Mouse (Mus musculus): ENCODE measurements at regions not wholly inside any gene's neighbourhood (a gene's known extent, or its start where the extent isn't known, plus 50 kb on each side); places are given as distances from the start of the nearest gene placed in this dataset.

GRCm38 (mm10) chr16:12903161-12903560 lies 206.3 kb upstream of the Ercc4 start:
- Histone ChIP-seq H3K4me3 (ENCODE audit: control insufficient read depth, low read depth, low read length) (no peak overlapping the region), H3K27me3 (ENCODE audit: control insufficient read depth, insufficient read depth, low read length) (no peaks in the 10 kb centered on the region), H3K4me1 (ENCODE audit: control insufficient read depth, insufficient read depth, low read length) (no peaks in the 10 kb centered on the region; the same call in 1 of the 2 replicates), H3K36me3 (ENCODE audit: control insufficient read depth, insufficient read depth, low read length) (no peaks in the 10 kb centered on the region; the same call in 1 of the 2 replicates), H3K27ac (ENCODE audit: control insufficient read depth, insufficient read depth, low read depth, low read length) (no peak overlapping the region)
- no peak for TF ChIP-seq CTCF (IDR thresholded peaks at IDR 0.05; ENCODE audit: control insufficient read depth, insufficient read depth, insufficient replicate concordance, low read depth, low read length)

GRCm38 (mm10) chr16:12904937-12905336 lies 204.5 kb upstream of the Ercc4 start:
- Histone ChIP-seq H3K27me3 (ENCODE audit: control insufficient read depth, insufficient read depth, low read length) (no peaks in the 10 kb centered on the region), H3K4me1 (ENCODE audit: control insufficient read depth, insufficient read depth, low read length) (no peaks in the 10 kb centered on the region; the same call in 1 of the 2 replicates)
- TF ChIP-seq POLR2A (IDR thresholded peaks at IDR 0.05; ENCODE audit: control insufficient read depth, low read depth, low read length) (no peak), CTCF (IDR thresholded peaks at IDR 0.05; ENCODE audit: control insufficient read depth, insufficient read depth, insufficient replicate concordance, low read depth, low read length) (no peak)

GRCm38 (mm10) chr16:12924668-12925067 lies 184.8 kb upstream of the Ercc4 start:
- TF ChIP-seq CTCF (IDR thresholded peaks at IDR 0.05; ENCODE audit: control insufficient read depth, insufficient read depth, insufficient replicate concordance, low read depth, low read length): no peak
- TF ChIP-seq POLR2A (IDR thresholded peaks at IDR 0.05; ENCODE audit: control insufficient read depth, low read depth, low read length): no peak
- H3K27me3 ChIP-seq (ENCODE audit: control insufficient read depth, insufficient read depth, low read length): no peaks in the 10 kb centered on the region
- H3K27ac ChIP-seq (ENCODE audit: control insufficient read depth, insufficient read depth, low read depth, low read length): no peak overlapping the region
- no peak overlapping the region for H3K4me3 ChIP-seq (ENCODE audit: control insufficient read depth, low read depth, low read length)
- no peaks in the 10 kb centered on the region for H3K4me1 ChIP-seq (ENCODE audit: control insufficient read depth, insufficient read depth, low read length)
- H3K36me3 ChIP-seq (ENCODE audit: control insufficient read depth, insufficient read depth, low read length): no peaks in the 10 kb centered on the region

More at GRCm38 (mm10) chr16:12904937-12905336, 204.5 kb upstream of the Ercc4 start:
- peaks cover 1% of the 10 kb centered on the region; the same call in 1 of the 2 replicates for H3K36me3 ChIP-seq (ENCODE audit: control insufficient read depth, insufficient read depth, low read length)
- H3K27ac ChIP-seq (ENCODE audit: control insufficient read depth, insufficient read depth, low read depth, low read length): no peak overlapping the region
- H3K4me3 ChIP-seq (ENCODE audit: control insufficient read depth, low read depth, low read length): no peak overlapping the region

- Histone ChIP-seq H3K27me3 (ENCODE audit: control insufficient read depth, insufficient read depth, low read length) (no peaks in the 10 kb centered on the region), H3K4me1 (ENCODE audit: control insufficient read depth, insufficient read depth, low read length) (no peaks in the 10 kb centered on the region), H3K27ac (ENCODE audit: control insufficient read depth, insufficient read depth, low read depth, low read length) (no peak overlapping the region), H3K36me3 (ENCODE audit: control insufficient read depth, insufficient read depth, low read length) (no peaks in the 10 kb centered on the region), H3K4me3 (ENCODE audit: control insufficient read depth, low read depth, low read length) (no peak overlapping the region)
- TF ChIP-seq CTCF (IDR thresholded peaks at IDR 0.05; ENCODE audit: control insufficient read depth, insufficient read depth, insufficient replicate concordance, low read depth, low read length) (no peak), POLR2A (IDR thresholded peaks at IDR 0.05; ENCODE audit: control insufficient read depth, low read depth, low read length) (no peak)
Observed at GRCm38 (mm10) chr16:12925931-12926330, 183.6 kb upstream of the Ercc4 start.

DNA sequence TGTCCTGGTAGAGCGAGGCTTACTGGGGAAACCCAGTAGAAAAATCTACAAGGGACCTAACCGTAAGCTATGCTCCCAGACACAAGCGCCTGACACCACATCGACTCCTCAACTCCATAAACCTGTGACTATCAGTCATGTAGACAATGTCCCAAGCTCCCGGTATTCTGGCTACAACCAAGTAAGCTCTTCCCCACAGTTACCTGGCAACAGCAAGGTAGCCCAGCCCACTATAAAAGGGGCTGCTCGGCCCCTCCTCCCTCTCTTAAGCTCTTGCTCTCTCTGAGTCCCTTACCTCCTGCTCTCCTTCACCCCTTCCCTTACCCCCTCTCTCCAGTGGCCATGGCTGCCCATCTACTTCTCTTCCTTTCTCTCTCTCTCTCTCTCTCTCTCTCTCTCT lies 178.4 kb upstream of the Ercc4 start:
- Histone ChIP-seq H3K27ac (ENCODE audit: control insufficient read depth, insufficient read depth, low read depth, low read length) (no peak overlapping the region), H3K36me3 (ENCODE audit: control insufficient read depth, insufficient read depth, low read length) (no peaks in the 10 kb centered on the region; the same call in 1 of the 2 replicates), H3K4me3 (ENCODE audit: control insufficient read depth, low read depth, low read length) (no peak overlapping the region), H3K4me1 (ENCODE audit: control insufficient read depth, insufficient read depth, low read length) (peaks cover 7% of the 10 kb centered on the region), H3K27me3 (ENCODE audit: control insufficient read depth, insufficient read depth, low read length) (no peaks in the 10 kb centered on the region)
- TF ChIP-seq POLR2A (IDR thresholded peaks at IDR 0.05; ENCODE audit: control insufficient read depth, low read depth, low read length) (no peak), CTCF (IDR thresholded peaks at IDR 0.05; ENCODE audit: control insufficient read depth, insufficient read depth, insufficient replicate concordance, low read depth, low read length) (no peak)

- TF ChIP-seq CTCF (IDR thresholded peaks at IDR 0.05; ENCODE audit: control insufficient read depth, insufficient read depth, insufficient replicate concordance, low read depth, low read length) (no peak), POLR2A (IDR thresholded peaks at IDR 0.05; ENCODE audit: control insufficient read depth, low read depth, low read length) (no peak)
- Histone ChIP-seq H3K27me3 (ENCODE audit: control insufficient read depth, insufficient read depth, low read length) (no peaks in the 10 kb centered on the region), H3K27ac (ENCODE audit: control insufficient read depth, insufficient read depth, low read depth, low read length) (no peak overlapping the region), H3K4me1 (ENCODE audit: control insufficient read depth, insufficient read depth, low read length) (peaks cover 7% of the 10 kb centered on the region), H3K36me3 (ENCODE audit: control insufficient read depth, insufficient read depth, low read length) (no peaks in the 10 kb centered on the region; the same call in 1 of the 2 replicates), H3K4me3 (ENCODE audit: control insufficient read depth, low read depth, low read length) (no peak overlapping the region)
Observed at GRCm38 (mm10) chr16:12932959-12933358, 176.5 kb upstream of the Ercc4 start.

GRCm38 (mm10) chr16:12934586-12934985 lies 174.9 kb upstream of the Ercc4 start:
- peaks cover 7% of the 10 kb centered on the region for H3K4me1 ChIP-seq (ENCODE audit: control insufficient read depth, insufficient read depth, low read length)
- no peak overlapping the region for H3K4me3 ChIP-seq (ENCODE audit: control insufficient read depth, low read depth, low read length)
- H3K36me3 ChIP-seq (ENCODE audit: control insufficient read depth, insufficient read depth, low read length): no peaks in the 10 kb centered on the region; the same call in 1 of the 2 replicates
- no peak overlapping the region for H3K27ac ChIP-seq (ENCODE audit: control insufficient read depth, insufficient read depth, low read depth, low read length)
- no peak for TF ChIP-seq CTCF (IDR thresholded peaks at IDR 0.05; ENCODE audit: control insufficient read depth, insufficient read depth, insufficient replicate concordance, low read depth, low read length)
- TF ChIP-seq POLR2A (IDR thresholded peaks at IDR 0.05; ENCODE audit: control insufficient read depth, low read depth, low read length): no peak
- H3K27me3 ChIP-seq (ENCODE audit: control insufficient read depth, insufficient read depth, low read length): no peaks in the 10 kb centered on the region

DNA sequence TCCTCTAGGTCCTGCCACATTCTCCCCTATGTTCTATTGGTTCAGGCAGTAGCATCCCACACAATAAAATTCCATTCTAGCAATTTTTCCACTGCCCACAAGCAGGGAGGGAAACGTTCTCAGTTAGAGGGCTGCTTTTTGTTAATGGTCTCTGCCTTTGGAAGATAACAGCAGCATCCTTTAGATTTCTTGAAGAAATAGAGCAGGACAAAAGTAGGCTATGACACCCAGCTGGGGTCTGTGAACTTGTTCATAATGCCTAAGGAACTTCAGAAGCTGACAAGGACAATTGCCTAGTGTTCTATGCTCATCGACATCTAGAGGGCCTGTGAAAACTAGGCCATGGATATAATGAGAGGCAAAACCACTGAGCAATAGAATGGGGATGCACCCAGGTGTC lies 174.2 kb upstream of the Ercc4 start:
- no peak overlapping the region for H3K27ac ChIP-seq (ENCODE audit: control insufficient read depth, insufficient read depth, low read depth, low read length)
- TF ChIP-seq POLR2A (IDR thresholded peaks at IDR 0.05; ENCODE audit: control insufficient read depth, low read depth, low read length): no peak
- TF ChIP-seq CTCF (IDR thresholded peaks at IDR 0.05; ENCODE audit: control insufficient read depth, insufficient read depth, insufficient replicate concordance, low read depth, low read length): no peak
- no peaks in the 10 kb centered on the region for H3K27me3 ChIP-seq (ENCODE audit: control insufficient read depth, insufficient read depth, low read length)
- H3K36me3 ChIP-seq (ENCODE audit: control insufficient read depth, insufficient read depth, low read length): no peaks in the 10 kb centered on the region; the same call in 1 of the 2 replicates
- H3K4me3 ChIP-seq (ENCODE audit: control insufficient read depth, low read depth, low read length): no peak overlapping the region
- H3K4me1 ChIP-seq (ENCODE audit: control insufficient read depth, insufficient read depth, low read length): peaks cover 7% of the 10 kb centered on the region
